Mouse (Mus musculus) limb, embryonic 12.5 days (tissue): ENCODE data around the gene Tbc1d13. TPM values are rescaled to one million over a fixed set of nuclear protein-coding genes. Genes with fewer than 3 reads are reported as not detected.

ENCODE experiments used
- ATAC-seq: fragments of 200-750 bp; cut with Nextera tagmentation; 2 replicates; pipeline ENCODE4 v1.8.0; 2017; ENCODE audit warnings: low read depth, moderate TSS enrichment; ENCODE audit not compliant: insufficient number of reproducible peaks, insufficient read depth, low FRiP score, low TSS enrichment
- H3K27ac ChIP-seq: fragments of 300-500 bp; sonication (generic); 2 replicates; pipeline ENCODE4 v1.5.1; 2016; ENCODE audit warnings: mild to moderate bottlenecking, moderate library complexity
- H3K27me3 ChIP-seq: fragments of 300-500 bp; sonication (generic); 2 replicates; pipeline ENCODE4 v1.6.1; 2016; ENCODE audit warnings: mild to moderate bottlenecking, moderate library complexity
- H3K36me3 ChIP-seq: fragments of 300-500 bp; sonication (generic); 2 replicates; pipeline ENCODE4 v1.6.1; 2016; ENCODE audit warnings: mild to moderate bottlenecking, moderate library complexity
- H3K4me1 ChIP-seq: fragments of 300-500 bp; sonication (generic); replicated peaks from 2 replicates; pipeline ENCODE4 v1.6.1; 2016
- H3K4me2 ChIP-seq: fragments of 300-500 bp; sonication (generic); 2 replicates; pipeline ENCODE4 v1.6.1; 2016; ENCODE audit warnings: mild to moderate bottlenecking, moderate library complexity
- H3K4me3 ChIP-seq: fragments of 300-500 bp; sonication (generic); replicated peaks from 2 replicates; pipeline ENCODE4 v1.5.1; 2016; ENCODE audit warnings: mild to moderate bottlenecking
- H3K9ac ChIP-seq: fragments of 300-500 bp; sonication (generic); replicated peaks from 2 replicates; pipeline ENCODE4 v1.6.1; 2016; ENCODE audit warnings: mild to moderate bottlenecking, moderate library complexity
- H3K9me3 ChIP-seq: fragments of 300-500 bp; sonication (generic); 2 replicates; pipeline ENCODE4 v1.6.1; 2016; ENCODE audit warnings: mild to moderate bottlenecking, moderate library complexity
- WGBS: fragments of 180-500 bp; shearing (Covaris S2); methylation state at CpG from one replicate; pipeline ENCODE4 v1.1.7; 2016; 5-methylcytosine and 5-hydroxymethylcytosine counted together
- polyA plus RNA-seq: library from polyadenylated mRNA; unstranded; fragments of >200 nt; fragmentation: Nextera tagmentation; extraction: Ambion mirVana; gene quantifications from 2 replicates; pipeline ENCODE4 v1.2.1, GENCODE M21; 2016

Gene Tbc1d13
- 11.3 and 13.1 TPM in 2 replicates for polyA plus RNA-seq

DNA sequence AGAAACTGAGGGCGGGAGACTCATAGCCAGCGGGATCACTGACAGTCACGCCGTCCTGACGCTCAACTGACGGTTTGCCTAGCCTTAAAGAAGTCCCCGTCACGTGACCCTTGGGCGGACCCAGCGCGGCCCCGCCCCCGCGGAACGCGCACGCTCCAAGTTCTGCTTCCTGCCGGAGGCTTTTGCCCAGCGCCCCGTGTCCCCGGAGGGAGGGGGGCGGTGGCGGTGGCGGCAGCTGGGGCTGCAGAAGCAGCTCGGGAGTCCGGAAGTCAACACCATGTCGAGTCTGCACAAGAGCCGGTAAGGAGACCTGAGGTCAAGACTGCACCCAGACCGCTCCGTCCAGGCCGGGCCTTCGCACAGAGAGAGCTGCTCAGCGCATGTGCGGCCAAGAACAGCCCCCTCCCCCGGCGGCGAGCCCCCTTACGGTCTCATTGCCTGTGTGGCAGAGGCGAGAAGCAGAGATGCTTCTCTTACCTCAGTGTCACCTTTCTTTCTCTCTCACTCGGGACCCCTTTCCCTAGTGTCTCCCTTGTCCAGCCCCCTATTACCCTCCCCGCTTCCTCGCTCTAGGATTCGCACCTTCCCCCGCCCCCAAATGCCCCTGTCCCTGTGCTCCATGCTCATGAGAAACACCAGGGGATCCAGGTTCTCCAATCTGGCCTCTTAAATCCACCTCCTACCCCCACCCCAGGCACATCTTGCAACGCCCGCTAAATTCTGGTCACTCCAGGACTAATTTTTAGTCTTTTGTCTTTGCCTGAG is at the start of gene Tbc1d13:
Gene Tbc1d13 (plus strand): TSS at position 134 of the 765 bp plus-strand sequence.
- under 1% methylated on average over 43 of the region's 46 CpGs for WGBS
- Histone ChIP-seq H3K36me3 (peaks cover 37% of the 10 kb centered on the region), H3K4me1 (peaks cover 21% of the 10 kb centered on the region), H3K4me3 (peak within 1 kb of the TSS; percentile 68), H3K27ac (peak within 1 kb of the TSS; percentile 81), H3K27me3 (no peaks in the 10 kb centered on the region), H3K9ac (peak within 1 kb of the TSS; percentile 67), H3K4me2 (peak within 1 kb of the TSS; percentile 94), H3K9me3 (no peaks in the 10 kb centered on the region)
- peak; percentile 91 for ATAC-seq

GRCm38 (mm10) chr2:30084113-30084512 is 49.4 kb upstream of the Tbc1d13 start:
- Histone ChIP-seq H3K4me3 (no peak overlapping the region; the same call in 1 of the 2 replicates), H3K9me3 (no peaks in the 10 kb centered on the region), H3K27me3 (no peaks in the 10 kb centered on the region), H3K36me3 (peaks cover 10% of the 10 kb centered on the region; the same call in 1 of the 2 replicates), H3K4me1 (peaks cover 10% of the 10 kb centered on the region), H3K9ac (no peak overlapping the region; the same call in 1 of the 2 replicates), H3K4me2 (peak overlapping the region; percentile 51), H3K27ac (no peak overlapping the region)
- 47% methylated on average over 5 of the region's 5 CpGs for WGBS
- no peak for ATAC-seq

GRCm38 (mm10) chr2:30084632-30085031 is 48.9 kb upstream of the Tbc1d13 start:
- peak overlapping the region; percentile 51 for H3K4me2 ChIP-seq
- H3K27me3 ChIP-seq: no peaks in the 10 kb centered on the region
- H3K27ac ChIP-seq: no peak overlapping the region
- peak overlapping the region; percentile 24 for H3K4me3 ChIP-seq
- H3K9me3 ChIP-seq: no peaks in the 10 kb centered on the region
- peak; percentile 49; the same call in 1 of the 2 replicates for ATAC-seq
- no peak overlapping the region; the same call in 1 of the 2 replicates for H3K9ac ChIP-seq
- peaks cover 10% of the 10 kb centered on the region for H3K4me1 ChIP-seq
- WGBS: 9% methylated on average over 12 of the region's 12 CpGs
- peaks cover 10% of the 10 kb centered on the region for H3K36me3 ChIP-seq

GRCm38 (mm10) chr2:30087310-30087709 is 46.2 kb upstream of the Tbc1d13 start:
- Histone ChIP-seq H3K9me3 (no peaks in the 10 kb centered on the region), H3K4me1 (peaks cover 10% of the 10 kb centered on the region), H3K27me3 (no peaks in the 10 kb centered on the region), H3K36me3 (peaks cover 36% of the 10 kb centered on the region), H3K4me2 (no peak overlapping the region), H3K27ac (no peak overlapping the region), H3K9ac (no peak overlapping the region), H3K4me3 (no peak overlapping the region)
- WGBS: 92% methylated on average over 4 of the region's 4 CpGs
- no peak for ATAC-seq

GRCm38 (mm10) chr2:30091521-30091920 is 42.0 kb upstream of the Tbc1d13 start:
- Histone ChIP-seq H3K4me1 (peaks cover 22% of the 10 kb centered on the region), H3K9me3 (no peaks in the 10 kb centered on the region), H3K27me3 (no peaks in the 10 kb centered on the region), H3K27ac (no peak overlapping the region), H3K4me2 (no peak overlapping the region), H3K9ac (no peak overlapping the region), H3K36me3 (peaks cover 44% of the 10 kb centered on the region), H3K4me3 (no peak overlapping the region)
- no peak for ATAC-seq
- WGBS: 94% methylated on average over 12 of the region's 12 CpGs

DNA sequence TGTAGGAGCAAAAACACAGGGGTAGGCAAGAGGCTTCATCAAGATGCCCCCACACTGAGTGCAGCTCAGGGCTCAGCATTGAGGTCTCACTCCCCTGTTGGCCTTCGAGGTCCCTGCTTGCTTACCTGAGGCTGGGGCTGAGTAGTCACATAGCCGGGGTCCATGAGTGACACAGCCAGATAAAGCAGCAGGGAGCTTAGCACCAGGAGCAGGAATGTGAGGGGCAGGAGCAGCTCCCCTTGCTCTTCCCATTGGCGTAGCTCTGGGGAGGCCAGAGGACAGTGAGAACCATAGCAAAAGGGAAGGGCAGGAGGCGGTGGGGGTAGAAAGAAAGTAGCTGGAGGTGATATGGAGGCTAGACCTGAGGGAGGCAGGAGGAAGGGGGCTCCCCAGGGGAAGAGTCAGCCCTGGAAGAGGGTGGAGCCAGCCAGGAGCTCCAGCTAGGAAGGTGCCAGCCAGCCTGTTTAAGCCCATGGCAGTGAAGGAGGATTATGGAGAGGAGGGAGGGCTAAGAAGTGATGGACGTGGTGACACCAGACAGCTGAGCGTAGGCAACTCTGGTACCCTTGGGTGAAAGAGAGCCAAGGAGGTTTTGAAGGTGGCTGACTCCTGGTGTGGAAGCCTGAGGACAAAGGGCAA is 41.1 kb upstream of the Tbc1d13 start:
- H3K4me2 ChIP-seq: peak overlapping the region; percentile 84
- H3K27ac ChIP-seq: no peak overlapping the region
- ATAC-seq: no peak
- 52% methylated on average over 6 of the region's 6 CpGs for WGBS
- peak overlapping the region; percentile 63 for H3K4me3 ChIP-seq
- peak overlapping the region; percentile 66; the same call in 1 of the 2 replicates for H3K9ac ChIP-seq
- no peaks in the 10 kb centered on the region for H3K27me3 ChIP-seq
- peaks cover 41% of the 10 kb centered on the region for H3K36me3 ChIP-seq
- no peaks in the 10 kb centered on the region for H3K9me3 ChIP-seq
- H3K4me1 ChIP-seq: peaks cover 22% of the 10 kb centered on the region

- peak within 1 kb of the TSS; percentile 63 for H3K4me3 ChIP-seq
- peak within 1 kb of the TSS; percentile 84 for H3K4me2 ChIP-seq
- H3K4me1 ChIP-seq: peaks cover 22% of the 10 kb centered on the region
- no peaks in the 10 kb centered on the region for H3K27me3 ChIP-seq
- peak within 1 kb of the TSS; percentile 23; the same call in 1 of the 2 replicates for H3K27ac ChIP-seq
- peak within 1 kb of the TSS; percentile 66 for H3K9ac ChIP-seq
- ATAC-seq: peak; percentile 95
- under 1% methylated on average over 51 of the region's 51 CpGs for WGBS
- H3K36me3 ChIP-seq: peaks cover 49% of the 10 kb centered on the region
- H3K9me3 ChIP-seq: no peaks in the 10 kb centered on the region
These were observed 39.9 kb upstream of the Tbc1d13 start, which contains the start of gene Zdhhc12 for GRCm38 (mm10) chr2:30093471-30094207. Gene Zdhhc12 (minus strand): TSS chr2:30093648.

GRCm38 (mm10) chr2:30094208-30094588 is 39.3 kb upstream of the Tbc1d13 start:
- Histone ChIP-seq H3K36me3 (peaks cover 55% of the 10 kb centered on the region), H3K27me3 (no peaks in the 10 kb centered on the region), H3K4me3 (peak overlapping the region; percentile 63), H3K9me3 (no peaks in the 10 kb centered on the region), H3K4me2 (peak overlapping the region; percentile 84), H3K27ac (peak overlapping the region; percentile 5; the same call in 1 of the 2 replicates), H3K4me1 (peaks cover 22% of the 10 kb centered on the region), H3K9ac (peak overlapping the region; percentile 60)
- 3% methylated on average over 13 of the region's 13 CpGs for WGBS
- 0 out of 2 replicates have a peak, but pooled peaks have one; percentile 1 for ATAC-seq

- no peak for ATAC-seq
- Histone ChIP-seq H3K36me3 (peaks cover 59% of the 10 kb centered on the region), H3K4me1 (peaks cover 22% of the 10 kb centered on the region), H3K4me2 (no peak overlapping the region), H3K27ac (no peak overlapping the region), H3K27me3 (no peaks in the 10 kb centered on the region), H3K4me3 (no peak overlapping the region), H3K9ac (no peak overlapping the region), H3K9me3 (no peaks in the 10 kb centered on the region)
- WGBS: 79% methylated on average over 2 of the region's 2 CpGs
These were observed 37.5 kb upstream of the Tbc1d13 start for GRCm38 (mm10) chr2:30095882-30096527.

GRCm38 (mm10) chr2:30100214-30100613 is 33.3 kb upstream of the Tbc1d13 start:
- Histone ChIP-seq H3K9ac (no peak overlapping the region), H3K36me3 (peaks cover 87% of the 10 kb centered on the region), H3K27ac (no peak overlapping the region)

More at GRCm38 (mm10) chr2:30100214-30100613, 33.3 kb upstream of the Tbc1d13 start:
- Histone ChIP-seq H3K9me3 (no peaks in the 10 kb centered on the region), H3K4me3 (no peak overlapping the region), H3K4me2 (no peak overlapping the region), H3K27me3 (no peaks in the 10 kb centered on the region), H3K4me1 (0 out of 2 replicates have a peak, but pooled peaks cover 1% of the 10 kb centered on the region)
- 77% methylated on average over 4 of the region's 4 CpGs for WGBS
- ATAC-seq: no peak
